Mouse (Mus musculus): Measurements from ENCODE around the gene Sfmbt2.

DNA sequence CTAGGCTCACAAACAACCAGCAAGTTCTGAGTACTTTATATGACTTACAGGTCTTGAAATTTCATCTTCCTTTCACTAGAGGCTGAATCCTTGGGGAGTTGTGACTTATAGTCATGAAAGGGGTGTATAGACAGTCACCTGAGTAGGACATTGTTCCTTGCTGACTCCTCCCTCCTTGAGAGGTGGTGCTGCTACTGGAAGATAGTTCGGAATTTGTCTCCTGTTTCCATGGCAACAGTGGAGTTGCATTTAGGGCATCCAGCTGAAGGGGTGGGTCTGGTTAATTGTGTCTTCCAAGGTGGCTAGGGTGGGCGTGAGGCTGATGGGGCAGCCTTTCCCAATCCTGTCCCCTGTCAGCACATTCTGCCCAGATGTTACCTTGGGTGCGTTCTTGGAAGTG is 83.3 kb downstream of the Sfmbt2 start:
- no peak for TF ChIP-seq POLR2A (IDR thresholded peaks at IDR 0.05; ENCODE audit: insufficient read depth, low read length)
- TF ChIP-seq CTCF (IDR thresholded peaks at IDR 0.05; ENCODE audit: low read depth, low read length), result no peak
- TF ChIP-seq EP300 (IDR thresholded peaks at IDR 0.05; ENCODE audit: insufficient read depth, low read depth, low read length), result no peak

Data from ES-Bruce4 (cell line).